Mouse (Mus musculus) retina, postnatal 1 day (tissue): ENCODE data around the gene Dlst.

Experiments
- DNase-seq: peaks from one replicate; pipeline ENCODE4 v3.0.0-alpha.2; 2012

The Dlst gene

GRCm38 (mm10) chr12:85110698-85111592 is at the start of gene Dlst, which contains the start of gene Prox2:
TSS of gene Dlst (plus strand) at chr12:85110833.
TSS of gene Prox2 (minus strand) at chr12:85110759.
- DNase-seq, result peak; percentile 92

GRCm38 (mm10) chr12:85071043-85071442 is 39.6 kb upstream of the Dlst start:
- DNase-seq, result no peak

- DNase-seq, result no peak
Measured at GRCm38 (mm10) chr12:85077100-85077499, 33.5 kb upstream of the Dlst start.

GRCm38 (mm10) chr12:85084257-85084656 is 26.4 kb upstream of the Dlst start:
- no peak for DNase-seq

- DNase-seq, result no peak
Measured at GRCm38 (mm10) chr12:85084941-85085340, 25.7 kb upstream of the Dlst start.

GRCm38 (mm10) chr12:85087845-85088244 is 22.8 kb upstream of the Dlst start:
- no peak for DNase-seq

- no peak for DNase-seq
Measured at GRCm38 (mm10) chr12:85091190-85091589, 19.4 kb upstream of the Dlst start.

GRCm38 (mm10) chr12:85092214-85092613 is 18.4 kb upstream of the Dlst start:
- peak; percentile 81 for DNase-seq

GRCm38 (mm10) chr12:85094010-85094409 is 16.6 kb upstream of the Dlst start:
- DNase-seq, result no peak

- DNase-seq, result no peak
Measured at GRCm38 (mm10) chr12:85094706-85095105, 15.9 kb upstream of the Dlst start.

- no peak for DNase-seq
Measured at GRCm38 (mm10) chr12:85095146-85095545, 15.5 kb upstream of the Dlst start.

- DNase-seq, result no peak
Measured at GRCm38 (mm10) chr12:85095859-85096258, 14.8 kb upstream of the Dlst start.

GRCm38 (mm10) chr12:85101001-85101400 is 9.6 kb upstream of the Dlst start:
- no peak for DNase-seq

- no peak for DNase-seq
Measured at GRCm38 (mm10) chr12:85101521-85102106, 9.0 kb upstream of the Dlst start.

- no peak for DNase-seq
Measured at GRCm38 (mm10) chr12:85103096-85103495, 7.5 kb upstream of the Dlst start.

GRCm38 (mm10) chr12:85104789-85105188 is 5.8 kb upstream of the Dlst start:
- DNase-seq, result no peak

- DNase-seq, result no peak
Measured at GRCm38 (mm10) chr12:85106292-85106691, 4.3 kb upstream of the Dlst start.

GRCm38 (mm10) chr12:85108643-85109042 is 2.0 kb upstream of the Dlst start:
- no peak for DNase-seq

GRCm38 (mm10) chr12:85109426-85109825 is 1.2 kb upstream of the Dlst start:
- peak; percentile 28 for DNase-seq

- DNase-seq, result peak; percentile 19
Measured at GRCm38 (mm10) chr12:85110011-85110697, 479 bp upstream of the Dlst start.

GRCm38 (mm10) chr12:85112550-85113251 is 2.1 kb downstream of the Dlst start:
- no peak for DNase-seq

GRCm38 (mm10) chr12:85113337-85113736 is 2.7 kb downstream of the Dlst start:
- DNase-seq, result no peak

- no peak for DNase-seq
Measured at GRCm38 (mm10) chr12:85113917-85114316, 3.3 kb downstream of the Dlst start.
